Mouse (Mus musculus) C2C12 (cell line): ENCODE measurements around the gene Fmo4.

Experiments
- CEBPB ChIP-seq: IDR thresholded peaks from one replicate; pipeline ENCODE4 v1.6.1; 2011; ENCODE audit warnings: low read depth, mild to moderate bottlenecking, control low read depth, moderate library complexity
- CTCF ChIP-seq: IDR thresholded peaks from one replicate; pipeline ENCODE4 v1.5.1; 2011; ENCODE audit not compliant: control insufficient read depth, insufficient read depth, insufficient read length
- MAX ChIP-seq: IDR thresholded peaks from one replicate; pipeline ENCODE4 v1.6.1; 2011; ENCODE audit warnings: mild to moderate bottlenecking, control low read depth
- MYOD1 ChIP-seq: IDR thresholded peaks from one replicate; pipeline ENCODE4 v1.6.1; 2011; ENCODE audit warnings: low read depth; ENCODE audit not compliant: control insufficient read depth, insufficient read length
- MYOG ChIP-seq: IDR thresholded peaks from one replicate; pipeline ENCODE4 v1.6.1; 2011; ENCODE audit not compliant: control insufficient read depth, insufficient read length; ENCODE audit errors: extremely low read depth
- USF1 ChIP-seq: IDR thresholded peaks from one replicate; pipeline ENCODE4 v1.6.1; 2011; ENCODE audit warnings: low read depth, mild to moderate bottlenecking, control low read depth, moderate library complexity

DNA sequence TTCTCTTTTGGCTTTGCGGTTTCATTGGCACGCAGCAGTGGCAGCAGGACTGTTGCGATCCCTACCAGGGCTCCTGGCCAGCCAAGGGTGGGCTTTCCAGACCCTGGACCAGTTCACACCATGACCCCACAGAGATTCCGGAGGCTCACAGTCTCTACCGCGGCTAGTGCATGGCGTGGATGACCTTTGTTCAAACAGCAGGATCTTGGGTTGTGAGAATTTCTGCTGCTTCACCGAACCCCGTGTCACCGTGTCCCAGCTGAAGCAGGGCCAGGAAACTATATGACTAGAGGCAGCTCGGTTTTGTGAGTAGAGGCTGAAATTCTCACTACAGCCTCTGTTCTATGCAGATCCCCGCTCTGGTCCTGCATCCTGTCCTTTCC, 45.0 kb upstream of the Fmo4 start:
- TF ChIP-seq CTCF = no peak
- TF ChIP-seq MAX = no peak
- TF ChIP-seq USF1 = no peak
- no peak for TF ChIP-seq MYOD1
- no peak for TF ChIP-seq CEBPB
- TF ChIP-seq MYOG = no peak
